Mouse (Mus musculus) liver, embryonic 16.5 days (tissue): ENCODE results near the gene Pabpn1l. TPM values are rescaled to one million over a fixed set of nuclear protein-coding genes. Genes with fewer than 3 reads are reported as not detected.
A peak's percentile ranks its signal among the peaks of the same experiment; 100 is the strongest.

Source experiments
- ATAC-seq: fragments of 200-750 bp; cut with Nextera tagmentation; 2 replicates; pipeline ENCODE4 v1.8.0; 2017; ENCODE audit warnings: low read depth, mild to moderate bottlenecking, moderate number of reproducible peaks, moderate library complexity
- H3K27ac ChIP-seq: fragments of 300-500 bp; sonication (generic); 2 replicates; pipeline ENCODE4 v1.5.1; 2014; ENCODE audit warnings: mild to moderate bottlenecking, low read length
- H3K27me3 ChIP-seq: fragments of 300-500 bp; sonication (generic); 2 replicates; pipeline ENCODE4 v1.6.1; 2014; ENCODE audit warnings: low read depth, low read length, mixed read lengths; ENCODE audit not compliant: control insufficient read depth, insufficient read depth
- H3K36me3 ChIP-seq: fragments of 300-500 bp; sonication (generic); 2 replicates; pipeline ENCODE4 v1.6.1; 2014; ENCODE audit warnings: mild to moderate bottlenecking; ENCODE audit not compliant: control insufficient read depth, insufficient read depth
- H3K4me1 ChIP-seq: fragments of 300-500 bp; sonication (generic); 2 replicates; pipeline ENCODE4 v1.6.1; 2014; ENCODE audit warnings: low read depth, low read length, mixed read lengths; ENCODE audit not compliant: control insufficient read depth
- H3K4me2 ChIP-seq: fragments of 300-500 bp; sonication (generic); 2 replicates; pipeline ENCODE4 v1.6.1; 2014; ENCODE audit warnings: low read depth, low read length, mixed read lengths
- H3K4me3 ChIP-seq: fragments of 300-500 bp; sonication (generic); 2 replicates; pipeline ENCODE4 v1.5.1; 2014; ENCODE audit warnings: low read depth, mild to moderate bottlenecking, low read length
- H3K9ac ChIP-seq: fragments of 300-500 bp; sonication (generic); 2 replicates; pipeline ENCODE4 v1.6.1; 2014; ENCODE audit warnings: low read depth, low read length
- H3K9me3 ChIP-seq: fragments of 300-500 bp; sonication (generic); replicated peaks from 2 replicates; pipeline ENCODE4 v1.6.1; 2016; ENCODE audit warnings: low read length; ENCODE audit not compliant: control insufficient read depth
- WGBS: fragments of 180-500 bp; shearing (Covaris S2); extraction: QIAGEN DNeasy Blood & Tissue Kit; methylation state at CpG from one replicate; pipeline ENCODE4 v1.1.7; 2014; ENCODE audit not compliant: insufficient replicate concordance; 5-methylcytosine and 5-hydroxymethylcytosine counted together
- polyA plus RNA-seq: library from polyadenylated mRNA; unstranded; fragments of >200 nt; fragmentation: Nextera tagmentation; extraction: Ambion mirVana; gene quantifications from 2 replicates; pipeline ENCODE4 v1.2.1, GENCODE M21; 2015

The Pabpn1l gene
- polyA plus RNA-seq, 1 experiment from 2014 or later, result not detected

GRCm38 (mm10) chr8:122617947-122618546 is 4.5 kb downstream of the Pabpn1l start:
- Histone ChIP-seq H3K9ac (0 out of 2 replicates have a peak overlapping the region, but pooled peaks have one; percentile 17), H3K27ac (peak overlapping the region; percentile 68), H3K4me1 (peaks cover 20% of the 10 kb centered on the region), H3K27me3 (no peaks in the 10 kb centered on the region), H3K36me3 (no peaks in the 10 kb centered on the region), H3K4me3 (no peak overlapping the region; the same call in 1 of the 2 replicates), H3K4me2 (peak overlapping the region; percentile 35), H3K9me3 (no peaks in the 10 kb centered on the region)
- peak; percentile 14; the same call in 1 of the 2 replicates for ATAC-seq
- 35% methylated on average over 5 of the region's 7 CpGs for WGBS

DNA sequence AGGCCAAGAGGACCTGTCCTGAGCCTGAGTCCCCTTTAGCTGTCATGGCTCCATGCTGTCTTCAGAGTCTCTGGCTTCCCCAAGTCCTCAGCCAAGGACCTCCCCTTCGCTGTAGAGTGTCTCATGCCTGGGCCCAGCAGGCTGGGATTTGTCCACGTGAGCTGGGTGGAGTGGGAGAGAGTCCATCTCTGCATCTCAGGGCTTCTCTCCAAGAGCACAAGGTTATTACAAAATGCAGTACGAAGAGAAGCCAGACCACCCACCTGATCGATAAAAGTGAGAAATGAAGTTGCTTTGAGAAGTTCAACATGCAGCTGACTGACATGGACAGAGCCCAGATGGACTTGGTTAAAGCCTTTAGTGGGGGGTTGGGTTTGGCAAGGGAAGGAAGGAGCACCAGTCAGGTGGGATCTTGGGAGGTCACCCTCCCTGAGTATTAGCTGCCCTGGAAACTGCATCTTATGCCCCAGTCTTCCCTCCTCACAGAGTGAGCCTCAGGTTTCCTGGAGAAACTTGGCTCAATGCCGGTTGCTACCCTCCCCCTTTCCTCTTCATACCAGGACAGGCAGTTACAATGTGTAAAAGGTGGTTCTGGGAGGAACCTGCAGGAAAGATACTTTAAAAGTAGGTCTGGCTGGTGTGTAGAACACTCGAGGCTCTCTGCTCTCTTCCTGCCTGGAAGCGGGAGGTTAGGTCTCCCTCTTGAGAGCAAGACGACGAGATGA is 6.2 kb downstream of the Pabpn1l start:
- H3K4me3 ChIP-seq, result no peak overlapping the region
- H3K27ac ChIP-seq, result no peak overlapping the region
- H3K4me2 ChIP-seq, result no peak overlapping the region
- ATAC-seq, result no peak
- peaks cover 33% of the 10 kb centered on the region for H3K4me1 ChIP-seq
- WGBS, result 65% methylated on average over 9 of the region's 9 CpGs
- H3K27me3 ChIP-seq, result no peaks in the 10 kb centered on the region
- no peak overlapping the region for H3K9ac ChIP-seq
- no peaks in the 10 kb centered on the region for H3K36me3 ChIP-seq
- no peaks in the 10 kb centered on the region for H3K9me3 ChIP-seq

- peak; percentile 95 for ATAC-seq
- H3K27me3 ChIP-seq, result no peaks in the 10 kb centered on the region
- under 1% methylated on average over 57 of the region's 57 CpGs for WGBS
- peaks cover 19% of the 10 kb centered on the region for H3K4me1 ChIP-seq
- H3K27ac ChIP-seq, result peak within 1 kb of the TSS; percentile 75
- no peaks in the 10 kb centered on the region for H3K36me3 ChIP-seq
- no peaks in the 10 kb centered on the region for H3K9me3 ChIP-seq
- H3K4me3 ChIP-seq, result peak within 1 kb of the TSS; percentile 72
- peak within 1 kb of the TSS; percentile 99 for H3K4me2 ChIP-seq
- peak within 1 kb of the TSS; percentile 81 for H3K9ac ChIP-seq
These were observed 11.0 kb downstream of the Pabpn1l start, which contains the start of the genes Galns and Trappc2l for GRCm38 (mm10) chr8:122611295-122612133. Galns (minus strand) TSS chr8:122611463. Trappc2l (plus strand) TSS chr8:122611640.

DNA sequence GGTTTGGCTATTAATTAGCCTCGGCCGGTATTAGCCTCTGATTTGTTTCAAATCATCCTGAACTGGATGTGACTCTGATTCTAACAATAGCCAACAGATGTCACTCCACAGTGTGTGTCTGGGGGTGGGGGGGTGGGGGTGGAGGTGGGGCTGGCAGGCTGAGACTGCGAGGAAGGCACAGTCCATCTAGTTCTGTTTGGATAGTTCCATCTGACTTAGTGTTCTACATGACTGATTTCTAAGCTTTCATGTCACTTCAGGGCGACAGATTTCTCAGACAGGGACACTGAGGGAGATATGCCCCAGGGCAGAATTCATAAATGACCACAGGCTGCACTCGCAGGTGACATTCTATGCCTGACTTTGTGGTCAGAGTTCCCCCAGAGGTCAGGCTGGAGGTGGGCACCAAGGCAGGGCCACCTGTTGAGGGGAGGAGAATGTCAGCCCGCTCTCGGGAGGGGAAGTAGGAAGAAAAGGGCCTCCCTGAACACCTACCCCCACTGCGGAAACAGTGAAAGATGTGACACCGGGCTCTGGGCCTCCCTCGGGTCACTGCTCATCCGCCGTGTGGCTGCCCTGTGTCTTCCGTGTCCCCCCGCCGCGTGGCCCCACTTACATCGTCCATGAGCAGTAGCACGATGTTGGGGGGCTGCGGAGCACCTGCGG is 11.8 kb downstream of the Pabpn1l start:
- peak; percentile 9 for ATAC-seq
- Histone ChIP-seq H3K9me3 (no peaks in the 10 kb centered on the region), H3K36me3 (no peaks in the 10 kb centered on the region), H3K27me3 (no peaks in the 10 kb centered on the region), H3K4me2 (peak overlapping the region; percentile 99), H3K9ac (peak overlapping the region; percentile 81), H3K27ac (peak overlapping the region; percentile 75), H3K4me3 (peak overlapping the region; percentile 72), H3K4me1 (peaks cover 19% of the 10 kb centered on the region)
- WGBS, result 4% methylated on average over 20 of the region's 20 CpGs

- ATAC-seq, result no peak
- Histone ChIP-seq H3K9ac (no peak overlapping the region), H3K4me1 (peaks cover 19% of the 10 kb centered on the region), H3K27me3 (no peaks in the 10 kb centered on the region), H3K4me3 (peak overlapping the region; percentile 72), H3K27ac (no peak overlapping the region), H3K36me3 (no peaks in the 10 kb centered on the region), H3K9me3 (no peaks in the 10 kb centered on the region), H3K4me2 (peak overlapping the region; percentile 99; the same call in 1 of the 2 replicates)
- WGBS, result 59% methylated on average over 4 of the region's 4 CpGs
These were observed 12.3 kb downstream of the Pabpn1l start for GRCm38 (mm10) chr8:122610209-122610608.

- no peak overlapping the region for H3K9ac ChIP-seq
- no peak overlapping the region for H3K27ac ChIP-seq
- no peak overlapping the region for H3K4me3 ChIP-seq
- no peaks in the 10 kb centered on the region for H3K36me3 ChIP-seq
- no peaks in the 10 kb centered on the region for H3K9me3 ChIP-seq
- H3K27me3 ChIP-seq, result no peaks in the 10 kb centered on the region
- H3K4me2 ChIP-seq, result no peak overlapping the region
- ATAC-seq, result no peak
- H3K4me1 ChIP-seq, result peaks cover 7% of the 10 kb centered on the region
- 78% methylated on average over 11 of the region's 12 CpGs for WGBS
These were observed 15.7 kb downstream of the Pabpn1l start for GRCm38 (mm10) chr8:122606810-122607209.

DNA sequence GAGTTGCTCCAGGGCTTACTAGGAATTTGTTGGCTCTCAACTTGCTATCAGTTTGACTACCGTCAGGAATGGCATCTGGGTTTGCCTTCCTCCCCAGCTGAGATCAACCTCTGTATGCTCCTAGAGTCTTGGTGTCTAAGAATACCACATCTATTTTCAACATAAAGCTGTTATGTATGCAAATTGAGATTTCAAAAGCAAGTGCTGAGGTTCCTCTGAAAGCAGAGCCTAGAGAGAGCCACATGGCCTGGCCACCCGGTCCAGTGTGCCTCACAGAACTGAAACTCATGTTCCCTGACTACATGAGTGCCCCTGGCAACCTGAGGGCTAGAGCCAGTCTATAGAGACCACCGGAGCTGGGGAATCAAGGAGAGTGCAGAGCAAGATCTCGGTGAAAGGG is 17.2 kb downstream of the Pabpn1l start:
- Histone ChIP-seq H3K9ac (no peak overlapping the region), H3K36me3 (no peaks in the 10 kb centered on the region), H3K4me2 (no peak overlapping the region), H3K4me1 (no peaks in the 10 kb centered on the region; the same call in 1 of the 2 replicates), H3K9me3 (no peaks in the 10 kb centered on the region), H3K4me3 (no peak overlapping the region), H3K27ac (no peak overlapping the region), H3K27me3 (no peaks in the 10 kb centered on the region)
- no peak for ATAC-seq
- WGBS, result 56% methylated on average over 4 of the region's 4 CpGs

- Histone ChIP-seq H3K4me2 (no peak overlapping the region), H3K9me3 (no peaks in the 10 kb centered on the region), H3K9ac (no peak overlapping the region), H3K4me1 (no peaks in the 10 kb centered on the region), H3K4me3 (no peak overlapping the region), H3K27ac (0 out of 2 replicates have a peak overlapping the region, but pooled peaks have one; percentile 17), H3K36me3 (no peaks in the 10 kb centered on the region), H3K27me3 (no peaks in the 10 kb centered on the region)
- WGBS, result 35% methylated on average over 1 of the region's 1 CpGs
- no peak for ATAC-seq
These were observed 17.9 kb downstream of the Pabpn1l start for GRCm38 (mm10) chr8:122604640-122605039.
